Mouse (Mus musculus) bone marrow, adult 2 months (tissue): ENCODE data around the gene Galr2.

Source experiments
- CTCF ChIP-seq: fragments of 200-500 bp; IDR thresholded peaks from 2 replicates; pipeline ENCODE4 v1.5.1; 2011; ENCODE audit warnings: low read length, control low read depth; ENCODE audit not compliant: control insufficient read depth, insufficient read depth
- POLR2A ChIP-seq: fragments of 200-500 bp; IDR thresholded peaks from 2 replicates; pipeline ENCODE4 v1.6.1; 2011; ENCODE audit warnings: low read depth, mild to moderate bottlenecking, control low read depth, low read length, borderline replicate concordance; ENCODE audit not compliant: control insufficient read depth

GRCm38 (mm10) chr11:116234901-116235300, 45.8 kb upstream of the Galr2 start:
- TF ChIP-seq POLR2A (no peak), CTCF (no peak)
